Mouse (Mus musculus): ENCODE results near the gene Gm10553.
"Not testable (repeated sequence)": the region's sequence is repeated elsewhere in the genome, so short reads cannot be mapped to it uniquely, and the experiment has no call there.

DNA sequence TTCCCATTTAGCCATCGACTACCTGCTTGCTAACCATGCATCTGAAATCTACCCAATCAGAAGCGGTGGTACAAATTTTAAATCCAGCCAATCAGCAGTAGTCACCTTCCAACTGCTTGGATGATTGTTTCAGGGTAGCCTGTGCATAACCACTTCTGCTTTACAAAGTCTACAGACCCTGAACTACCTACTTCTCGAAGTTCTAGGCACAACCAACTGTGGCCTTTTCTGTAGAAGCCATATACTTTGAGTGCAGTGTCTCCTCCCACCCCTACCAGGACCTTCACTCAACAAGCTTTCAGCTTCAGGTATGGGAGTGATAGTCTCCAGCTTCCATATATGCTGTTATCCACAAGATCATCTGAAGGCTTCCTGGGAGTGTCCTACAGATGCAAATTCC is 7.8 kb upstream of the Gm10553 start:
- not testable (repeated sequence) for TF ChIP-seq CTCF, EP300 (IDR thresholded peaks at IDR 0.05; ENCODE audit: low read depth)

Measured in heart, postnatal 0 days (tissue).